Mouse (Mus musculus) brain, embryonic 14.5 days (tissue): ENCODE results near the gene Cacna2d3.

ENCODE experiments used
- CTCF ChIP-seq: fragments of 200-500 bp; IDR thresholded peaks from 2 replicates; pipeline ENCODE4 v1.5.1; 2012; ENCODE audit warnings: inconsistent platforms, mild to moderate bottlenecking, moderate library complexity, borderline replicate concordance; ENCODE audit not compliant: insufficient read depth, insufficient read length; ENCODE audit errors: extremely low read depth
- POLR2A ChIP-seq: fragments of 200-500 bp; IDR thresholded peaks from 2 replicates; pipeline ENCODE4 v1.6.1; 2012; ENCODE audit warnings: mild to moderate bottlenecking, inconsistent platforms, borderline replicate concordance; ENCODE audit not compliant: poor library complexity, insufficient read depth, insufficient read length, severe bottlenecking; ENCODE audit errors: extremely low read depth

- TF ChIP-seq POLR2A (no peak), CTCF (no peak)
Measured at GRCm38 (mm10) chr14:29179397-29179888, 542.2 kb downstream of the Cacna2d3 start.
